Mouse (Mus musculus) small intestine, adult 2 months (tissue): ENCODE data around the gene Ppp1r14d.

Experiments used
- CTCF ChIP-seq: fragments of 200-500 bp; IDR thresholded peaks from 2 replicates; pipeline ENCODE4 v1.5.1; 2012; ENCODE audit warnings: low read depth, mild to moderate bottlenecking, control low read depth, inconsistent platforms, low read length, moderate library complexity, mixed read lengths; ENCODE audit not compliant: insufficient replicate concordance, insufficient read length; ENCODE audit errors: extremely low read depth
- POLR2A ChIP-seq: fragments of 200-500 bp; IDR thresholded peaks from 2 replicates; pipeline ENCODE4 v1.6.1; 2012; ENCODE audit warnings: low read depth, mild to moderate bottlenecking, control low read depth, inconsistent platforms, low read length, moderate library complexity

GRCm38 (mm10) chr2:119276926-119277325, 47.2 kb upstream of the Ppp1r14d start:
- TF ChIP-seq CTCF = no peak
- TF ChIP-seq POLR2A = no peak
